Mouse (Mus musculus) cortical plate, adult 2 months (tissue): ENCODE results near the gene 1700024P04Rik.

ENCODE experiments used
- CTCF ChIP-seq: fragments of 200-500 bp; IDR thresholded peaks from 2 replicates; pipeline ENCODE4 v1.5.1; 2011; ENCODE audit warnings: mild to moderate bottlenecking, control low read depth, low read length; ENCODE audit not compliant: insufficient read depth; ENCODE audit errors: extremely low read depth
- POLR2A ChIP-seq: fragments of 200-500 bp; IDR thresholded peaks from 2 replicates; pipeline ENCODE4 v1.6.1; 2011; ENCODE audit warnings: mild to moderate bottlenecking, low read length, control low read depth; ENCODE audit not compliant: insufficient read depth; ENCODE audit errors: extremely low read depth

DNA sequence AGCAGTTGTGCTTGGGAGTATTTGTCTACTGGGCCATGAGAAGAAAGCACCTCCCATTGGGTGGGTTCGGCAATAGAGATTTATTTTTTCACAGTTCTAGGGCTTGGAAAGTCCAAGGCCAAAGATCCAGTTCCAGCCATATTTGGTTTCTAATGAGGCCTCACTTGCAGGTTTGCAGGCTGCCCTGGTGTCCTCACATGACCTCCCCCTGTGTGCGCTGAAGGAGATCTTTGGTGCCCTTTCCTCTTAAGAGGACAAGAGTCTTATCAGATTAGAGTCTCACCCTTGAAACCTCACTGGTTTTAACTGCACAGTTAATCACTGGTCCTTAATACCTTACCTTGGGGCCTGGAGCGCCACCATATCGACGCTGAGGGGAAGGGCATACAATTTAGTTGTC, 40.9 kb upstream of the 1700024P04Rik start:
- TF ChIP-seq POLR2A (no peak), CTCF (no peak)
